Mouse (Mus musculus): ENCODE results near the gene Eif1ad. TPM values are rescaled to one million over a fixed set of nuclear protein-coding genes. Genes with fewer than 3 reads are reported as not detected.
"Not testable (repeated sequence)": the region's sequence is repeated elsewhere in the genome, so short reads cannot be mapped to it uniquely, and the experiment has no call there.

The Eif1ad gene
- polyA plus RNA-seq, 1 experiment: 20.8 TPM

- Histone ChIP-seq H3K27ac (ENCODE audit: insufficient read depth, low read depth, low read length) (no peak overlapping the region), H3K4me3 (ENCODE audit: insufficient read depth, low read length) (peak overlapping the region; percentile 2; the same call in 1 of the 2 replicates), H3K4me1 (ENCODE audit: control insufficient read depth, insufficient read depth, low read length) (peaks cover 12% of the 10 kb centered on the region)
- peak; percentile 23; the same call in 1 of the 2 replicates for TF ChIP-seq CTCF (IDR thresholded peaks at IDR 0.05; ENCODE audit: low read depth, low read length)
- no peak for TF ChIP-seq POLR2A (IDR thresholded peaks at IDR 0.05; ENCODE audit: borderline replicate concordance, low read depth, low read length)
These were observed 17.7 kb upstream of the Eif1ad start for GRCm38 (mm10) chr19:5348526-5349501.

DNA sequence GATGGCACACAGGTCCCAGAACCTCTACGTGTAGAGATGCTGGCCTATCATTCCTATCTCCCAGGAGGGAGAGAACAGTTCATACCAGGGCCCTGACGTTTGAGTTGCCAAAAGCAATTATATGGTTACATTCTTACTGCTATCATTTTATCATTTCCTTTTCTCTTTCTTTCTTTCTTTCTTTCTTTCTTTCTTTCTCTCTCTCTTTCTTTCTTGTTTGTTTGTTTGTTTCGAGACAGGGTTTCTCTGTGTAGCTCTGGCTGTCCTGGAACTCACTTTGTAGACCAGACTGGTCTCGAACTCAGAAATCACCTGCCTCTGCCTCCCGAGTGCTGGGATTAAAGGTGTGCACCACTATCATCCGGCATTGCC is 17.1 kb upstream of the Eif1ad start, which contains the start of gene Cst6:
Gene Cst6 (minus strand): TSS at position 73 of the 372 bp plus-strand sequence.
- H3K27ac ChIP-seq (ENCODE audit: insufficient read depth, low read depth, low read length): not testable (repeated sequence)
- H3K4me3 ChIP-seq (ENCODE audit: insufficient read depth, low read length): peak within 1 kb of the TSS; percentile 2; the same call in 1 of the 2 replicates
- peaks cover 12% of the 10 kb centered on the region for H3K4me1 ChIP-seq (ENCODE audit: control insufficient read depth, insufficient read depth, low read length)

DNA sequence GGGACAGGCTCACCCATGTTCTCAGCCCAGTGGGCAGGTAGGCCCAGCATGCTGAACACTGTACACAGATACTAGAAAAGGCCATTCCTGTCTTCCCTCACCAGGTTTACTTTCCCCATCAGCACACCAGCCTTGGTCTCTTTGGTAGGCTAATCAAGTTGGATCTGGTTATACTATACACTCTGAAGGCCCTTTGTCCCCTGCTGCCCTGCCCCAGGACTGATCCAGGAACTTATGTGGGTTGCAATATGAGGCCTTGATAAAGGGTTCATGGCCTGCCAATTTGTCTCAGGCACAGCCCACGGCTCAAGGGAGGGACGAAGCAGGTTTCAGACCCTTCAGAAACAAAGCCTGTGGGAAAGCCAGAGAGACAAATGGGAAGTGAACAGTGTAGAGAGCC is 12.9 kb upstream of the Eif1ad start:
- TF ChIP-seq POLR2A (IDR thresholded peaks at IDR 0.05; ENCODE audit: borderline replicate concordance, low read depth, low read length) (no peak), CTCF (IDR thresholded peaks at IDR 0.05; ENCODE audit: low read depth, low read length) (no peak)
- Histone ChIP-seq H3K4me3 (ENCODE audit: insufficient read depth, low read length) (no peak overlapping the region), H3K4me1 (ENCODE audit: control insufficient read depth, insufficient read depth, low read length) (peaks cover 5% of the 10 kb centered on the region), H3K27ac (ENCODE audit: insufficient read depth, low read depth, low read length) (no peak overlapping the region)

DNA sequence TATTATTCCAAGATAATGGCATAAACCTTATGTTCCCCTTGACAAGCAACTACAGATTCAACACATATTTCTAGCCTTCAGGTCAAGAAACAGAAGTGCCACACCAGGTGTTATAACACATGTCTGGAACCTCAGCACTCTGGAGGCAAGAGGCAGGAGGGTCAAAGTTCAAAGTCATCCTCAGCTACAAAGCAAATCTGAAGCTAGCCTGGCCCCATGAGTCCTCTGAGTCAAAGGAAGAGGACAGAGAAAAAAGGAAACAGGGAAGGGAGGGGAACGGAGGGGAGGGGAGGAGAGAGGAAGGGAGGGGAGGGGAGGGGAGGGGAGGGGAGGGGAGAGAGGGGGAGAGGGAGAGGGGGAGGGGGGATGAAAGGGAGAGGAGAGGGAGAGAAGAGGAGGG is 10.5 kb upstream of the Eif1ad start:
- TF ChIP-seq POLR2A (IDR thresholded peaks at IDR 0.05; ENCODE audit: borderline replicate concordance, low read depth, low read length): no peak
- no peak for TF ChIP-seq CTCF (IDR thresholded peaks at IDR 0.05; ENCODE audit: low read depth, low read length)
- H3K27ac ChIP-seq (ENCODE audit: insufficient read depth, low read depth, low read length): no peak overlapping the region
- no peak overlapping the region for H3K4me3 ChIP-seq (ENCODE audit: insufficient read depth, low read length)
- H3K4me1 ChIP-seq (ENCODE audit: control insufficient read depth, insufficient read depth, low read length): peaks cover 5% of the 10 kb centered on the region

DNA sequence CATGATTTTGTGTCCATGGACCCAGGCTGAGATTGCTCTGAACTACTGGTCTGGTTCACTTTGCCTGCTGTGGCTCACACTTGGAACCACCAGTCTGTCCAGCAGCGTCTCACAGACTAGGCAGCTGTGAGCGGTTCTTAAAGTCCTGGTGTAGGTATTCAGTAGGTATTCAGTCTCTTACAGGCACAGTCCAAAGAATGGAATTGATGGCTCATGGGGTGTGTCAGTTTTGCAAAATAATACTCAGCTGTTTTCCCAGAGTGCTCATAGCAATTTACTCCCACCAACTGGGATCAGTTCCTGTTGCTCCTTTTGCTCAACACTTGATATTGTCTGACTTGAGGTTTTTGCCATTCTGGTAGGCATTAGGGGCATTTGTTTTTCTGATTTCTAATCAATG is 4.4 kb upstream of the Eif1ad start:
- Histone ChIP-seq H3K27ac (ENCODE audit: insufficient read depth, low read depth, low read length) (no peak overlapping the region), H3K4me3 (ENCODE audit: insufficient read depth, low read length) (no peak overlapping the region), H3K4me1 (ENCODE audit: control insufficient read depth, insufficient read depth, low read length) (peaks cover 6% of the 10 kb centered on the region; the same call in 1 of the 2 replicates)
- no peak for TF ChIP-seq CTCF (IDR thresholded peaks at IDR 0.05; ENCODE audit: low read depth, low read length)
- no peak for TF ChIP-seq POLR2A (IDR thresholded peaks at IDR 0.05; ENCODE audit: borderline replicate concordance, low read depth, low read length)

- Histone ChIP-seq H3K27ac (ENCODE audit: insufficient read depth, low read depth, low read length) (no peak overlapping the region), H3K4me1 (ENCODE audit: control insufficient read depth, insufficient read depth, low read length) (peaks cover 11% of the 10 kb centered on the region), H3K4me3 (ENCODE audit: insufficient read depth, low read length) (no peak overlapping the region)
- TF ChIP-seq POLR2A (IDR thresholded peaks at IDR 0.05; ENCODE audit: borderline replicate concordance, low read depth, low read length) (no peak), CTCF (IDR thresholded peaks at IDR 0.05; ENCODE audit: low read depth, low read length) (no peak)
These were observed 2.4 kb upstream of the Eif1ad start for GRCm38 (mm10) chr19:5364124-5364523.

DNA sequence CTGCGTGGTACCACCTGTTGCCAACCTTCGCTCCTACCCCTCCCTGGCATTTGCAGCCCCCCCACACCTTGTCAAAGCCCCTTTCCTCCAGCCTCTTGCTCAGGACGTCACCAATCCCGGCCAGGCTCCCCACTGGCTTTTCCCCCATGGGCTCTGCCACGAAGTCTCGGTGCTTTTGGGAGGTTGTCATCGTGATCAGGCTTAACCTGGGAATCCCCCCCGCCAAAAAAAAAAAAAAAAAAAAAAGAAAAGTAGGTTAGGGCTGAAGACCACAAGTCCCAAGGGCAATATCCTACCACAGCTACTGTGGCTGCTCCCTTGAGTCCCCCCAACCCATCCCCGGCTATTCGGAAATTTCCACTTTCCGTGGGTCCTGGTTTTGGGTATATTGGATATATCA is 790 bp upstream of the Eif1ad start:
- Histone ChIP-seq H3K4me1 (ENCODE audit: control insufficient read depth, insufficient read depth, low read length) (peaks cover 11% of the 10 kb centered on the region), H3K27ac (ENCODE audit: insufficient read depth, low read depth, low read length) (0 out of 2 replicates have a peak overlapping the region, but pooled peaks have one; percentile 2), H3K4me3 (ENCODE audit: insufficient read depth, low read length) (peak overlapping the region; percentile 73)
- TF ChIP-seq CTCF (IDR thresholded peaks at IDR 0.05; ENCODE audit: low read depth, low read length) (no peak), POLR2A (IDR thresholded peaks at IDR 0.05; ENCODE audit: borderline replicate concordance, low read depth, low read length) (no peak)

- TF ChIP-seq POLR2A (IDR thresholded peaks at IDR 0.05; ENCODE audit: borderline replicate concordance, low read depth, low read length): no peak
- no peak for TF ChIP-seq CTCF (IDR thresholded peaks at IDR 0.05; ENCODE audit: low read depth, low read length)
These were observed 465 bp downstream of the Eif1ad start, which contains the start of gene Banf1 for GRCm38 (mm10) chr19:5367053-5367359. Gene Banf1 (minus strand): TSS chr19:5367168.

GRCm38 (mm10) chr19:5367455-5367854 is 914 bp downstream of the Eif1ad start:
- H3K4me3 ChIP-seq (ENCODE audit: insufficient read depth, low read length): peak overlapping the region; percentile 73
- H3K27ac ChIP-seq (ENCODE audit: insufficient read depth, low read depth, low read length): peak overlapping the region; percentile 91
- TF ChIP-seq CTCF (IDR thresholded peaks at IDR 0.05; ENCODE audit: low read depth, low read length) (0 out of 2 replicates have a peak, but pooled peaks have one; percentile 10), POLR2A (IDR thresholded peaks at IDR 0.05; ENCODE audit: borderline replicate concordance, low read depth, low read length) (no peak)
- peaks cover 11% of the 10 kb centered on the region for H3K4me1 ChIP-seq (ENCODE audit: control insufficient read depth, insufficient read depth, low read length)

More at GRCm38 (mm10) chr19:5367053-5367359, 465 bp downstream of the Eif1ad start, which contains the start of gene Banf1:
- H3K4me1 ChIP-seq (ENCODE audit: control insufficient read depth, insufficient read depth, low read length): peaks cover 11% of the 10 kb centered on the region
- peak within 1 kb of the TSS; percentile 73 for H3K4me3 ChIP-seq (ENCODE audit: insufficient read depth, low read length)
- H3K27ac ChIP-seq (ENCODE audit: insufficient read depth, low read depth, low read length): peak within 1 kb of the TSS; percentile 91

DNA sequence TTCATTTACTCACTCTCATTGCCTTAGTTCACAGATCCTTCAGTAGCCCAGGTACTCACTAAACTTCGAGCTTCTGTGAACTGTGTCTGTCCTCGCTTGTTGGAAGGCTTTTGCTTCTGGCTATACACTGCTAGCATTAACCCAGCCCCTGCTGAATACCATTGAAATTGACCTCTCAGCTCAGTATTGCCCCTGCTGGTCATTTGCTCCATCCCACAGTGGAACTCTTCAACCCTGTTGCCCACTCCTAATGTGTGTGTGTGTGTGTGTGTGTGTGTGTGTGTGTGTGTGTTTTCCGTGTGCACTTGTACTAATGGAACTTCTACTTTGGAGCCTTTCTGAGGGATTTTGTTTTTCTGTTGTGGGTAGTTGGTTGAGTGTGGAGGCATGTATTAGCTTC is 4.4 kb downstream of the Eif1ad start:
- TF ChIP-seq CTCF (IDR thresholded peaks at IDR 0.05; ENCODE audit: low read depth, low read length) (no peak), POLR2A (IDR thresholded peaks at IDR 0.05; ENCODE audit: borderline replicate concordance, low read depth, low read length) (no peak)
- peaks cover 5% of the 10 kb centered on the region for H3K4me1 ChIP-seq (ENCODE audit: control insufficient read depth, insufficient read depth, low read length)

More for the DNA sequence above, 4.4 kb downstream of the Eif1ad start:
- H3K4me3 ChIP-seq (ENCODE audit: insufficient read depth, low read length): no peak overlapping the region
- H3K27ac ChIP-seq (ENCODE audit: insufficient read depth, low read depth, low read length): no peak overlapping the region
